Mouse (Mus musculus): ENCODE data around the gene Rbm48.

GRCm38 (mm10) chr5:3633951-3634350 is 37.6 kb upstream of the Rbm48 start:
- TF ChIP-seq EP300 (IDR thresholded peaks at IDR 0.05; ENCODE audit: low read depth) (no peak), CTCF (IDR thresholded peaks at IDR 0.05; ENCODE audit: low read depth) (peak; percentile 54)

All from liver, postnatal 0 days (tissue).